Mouse (Mus musculus) kidney, embryonic 16.5 days (tissue): Measurements from ENCODE around the gene Gm20388. TPM values are rescaled to one million over a fixed set of nuclear protein-coding genes. Genes with fewer than 3 reads are reported as not detected.
A peak's percentile ranks its signal among the peaks of the same experiment; 100 is the strongest.

Source experiments
- ATAC-seq: fragments of 200-750 bp; cut with Nextera tagmentation; 2 replicates; pipeline ENCODE4 v1.8.0; 2017; ENCODE audit warnings: moderate TSS enrichment; ENCODE audit not compliant: low FRiP score, low TSS enrichment
- H3K27ac ChIP-seq: fragments of 300-500 bp; sonication (generic); 2 replicates; pipeline ENCODE4 v1.5.1; 2014; ENCODE audit warnings: low read length
- H3K27me3 ChIP-seq: fragments of 300-500 bp; sonication (generic); 2 replicates; pipeline ENCODE4 v1.6.1; 2014; ENCODE audit warnings: low read length, control low read depth, mixed read lengths; ENCODE audit not compliant: insufficient read depth
- H3K36me3 ChIP-seq: fragments of 300-500 bp; sonication (generic); 2 replicates; pipeline ENCODE4 v1.6.1; 2014; ENCODE audit warnings: low read length, control low read depth, mixed read lengths; ENCODE audit not compliant: insufficient read depth
- H3K4me1 ChIP-seq: fragments of 300-500 bp; sonication (generic); 2 replicates; pipeline ENCODE4 v1.6.1; 2014; ENCODE audit warnings: low read length, control low read depth, mixed read lengths; ENCODE audit not compliant: insufficient read depth
- H3K4me2 ChIP-seq: fragments of 300-500 bp; sonication (generic); replicated peaks from 2 replicates; pipeline ENCODE4 v1.6.1; 2014; ENCODE audit warnings: low read depth, low read length
- H3K4me3 ChIP-seq: fragments of 300-500 bp; sonication (generic); 2 replicates; pipeline ENCODE4 v1.5.1; 2014; ENCODE audit warnings: mild to moderate bottlenecking, low read length
- H3K9ac ChIP-seq: fragments of 300-500 bp; sonication (generic); replicated peaks from 2 replicates; pipeline ENCODE4 v1.6.1; 2014; ENCODE audit warnings: low read length
- H3K9me3 ChIP-seq: fragments of 300-500 bp; sonication (generic); 2 replicates; pipeline ENCODE4 v1.6.1; 2016; ENCODE audit warnings: low read length, control low read depth
- WGBS: fragments of 180-500 bp; shearing (Covaris S2); extraction: QIAGEN DNeasy Blood & Tissue Kit; methylation state at CpG from one replicate; pipeline ENCODE4 v1.1.7; 2014; 5-methylcytosine and 5-hydroxymethylcytosine counted together
- polyA plus RNA-seq: library from polyadenylated mRNA; unstranded; fragments of >200 nt; fragmentation: Nextera tagmentation; extraction: Ambion mirVana; gene quantifications from 2 replicates; pipeline ENCODE4 v1.2.1, GENCODE M21; 2015

Gene Gm20388
- polyA plus RNA-seq, 1 experiment from 2014 or later, result 7.7 TPM

- no peak for ATAC-seq
- no peaks in the 10 kb centered on the region for H3K9me3 ChIP-seq
- H3K4me2 ChIP-seq, result no peak overlapping the region
- no peak overlapping the region for H3K27ac ChIP-seq
- no peaks in the 10 kb centered on the region for H3K27me3 ChIP-seq
- no peaks in the 10 kb centered on the region for H3K36me3 ChIP-seq
- WGBS, result 28% methylated on average over 12 of the region's 12 CpGs
- H3K4me3 ChIP-seq, result no peak overlapping the region
- H3K9ac ChIP-seq, result no peak overlapping the region
- no peaks in the 10 kb centered on the region; the same call in 1 of the 2 replicates for H3K4me1 ChIP-seq
Measured at GRCm38 (mm10) chr8:122246257-122247211, 2335.9 kb downstream of the Gm20388 start.

DNA sequence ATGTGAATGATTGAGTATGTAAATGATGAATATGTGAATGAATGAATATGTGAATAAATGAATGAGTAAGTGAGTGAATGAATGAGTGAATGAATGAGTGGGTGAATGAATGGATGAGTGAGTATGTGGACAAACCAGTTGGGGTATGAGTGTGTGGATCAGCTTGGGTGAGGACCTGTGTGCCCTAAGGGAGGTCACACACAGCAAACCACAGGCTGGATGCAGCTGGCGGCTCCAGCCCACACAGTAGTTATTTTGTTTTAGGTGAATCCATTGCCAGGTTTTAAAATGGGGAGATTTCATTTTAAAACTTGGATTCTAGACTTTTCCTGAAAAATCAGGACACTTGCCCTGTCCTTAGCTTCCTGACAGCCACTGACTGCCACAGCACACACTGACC lies 2341.1 kb downstream of the Gm20388 start:
- no peak overlapping the region for H3K4me3 ChIP-seq
- H3K36me3 ChIP-seq, result no peaks in the 10 kb centered on the region
- no peak overlapping the region for H3K4me2 ChIP-seq
- H3K9me3 ChIP-seq, result no peaks in the 10 kb centered on the region
- no peaks in the 10 kb centered on the region for H3K27me3 ChIP-seq
- ATAC-seq, result no peak
- no peaks in the 10 kb centered on the region; the same call in 1 of the 2 replicates for H3K4me1 ChIP-seq
- 81% methylated on average over 1 of the region's 1 CpGs for WGBS
- no peak overlapping the region for H3K27ac ChIP-seq
- H3K9ac ChIP-seq, result no peak overlapping the region

GRCm38 (mm10) chr8:122252366-122252765 lies 2341.7 kb downstream of the Gm20388 start:
- Histone ChIP-seq H3K9me3 (no peaks in the 10 kb centered on the region), H3K27me3 (no peaks in the 10 kb centered on the region), H3K4me2 (no peak overlapping the region), H3K4me1 (no peaks in the 10 kb centered on the region), H3K9ac (no peak overlapping the region), H3K27ac (no peak overlapping the region), H3K4me3 (no peak overlapping the region), H3K36me3 (no peaks in the 10 kb centered on the region)
- WGBS, result 58% methylated on average over 5 of the region's 5 CpGs
- no peak for ATAC-seq

DNA sequence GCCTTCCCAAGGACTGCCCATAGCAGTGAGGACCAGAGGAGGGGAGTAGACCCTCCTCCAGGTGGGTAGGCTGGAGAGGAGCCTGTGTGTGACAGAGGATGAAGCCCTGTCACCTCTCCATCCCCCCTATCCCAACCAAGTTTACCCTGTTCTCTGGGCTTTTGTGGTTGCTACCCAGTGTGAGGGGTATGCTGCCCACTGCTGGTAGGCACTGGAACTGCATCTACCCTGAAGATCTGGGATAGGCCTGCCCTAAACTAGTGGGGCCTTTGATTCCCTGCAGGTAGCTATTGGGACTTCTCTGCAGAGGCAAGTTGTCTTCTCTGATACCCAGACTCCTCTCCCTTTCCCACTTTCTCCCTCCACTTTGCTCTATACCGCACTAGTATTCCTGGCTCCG lies 2348.7 kb downstream of the Gm20388 start:
- Histone ChIP-seq H3K4me2 (no peak overlapping the region), H3K4me3 (no peak overlapping the region), H3K9me3 (no peaks in the 10 kb centered on the region), H3K27me3 (no peaks in the 10 kb centered on the region), H3K36me3 (no peaks in the 10 kb centered on the region), H3K27ac (no peak overlapping the region), H3K4me1 (no peaks in the 10 kb centered on the region), H3K9ac (no peak overlapping the region)
- 62% methylated on average over 2 of the region's 2 CpGs for WGBS
- no peak for ATAC-seq

- Histone ChIP-seq H3K27ac (no peak overlapping the region), H3K36me3 (no peaks in the 10 kb centered on the region), H3K9ac (no peak overlapping the region), H3K4me2 (no peak overlapping the region), H3K9me3 (no peaks in the 10 kb centered on the region), H3K4me3 (no peak overlapping the region), H3K27me3 (no peaks in the 10 kb centered on the region), H3K4me1 (no peaks in the 10 kb centered on the region)
- WGBS, result 64% methylated on average over 9 of the region's 9 CpGs
- no peak for ATAC-seq
Measured at GRCm38 (mm10) chr8:122260755-122261154, 2350.1 kb downstream of the Gm20388 start.

DNA sequence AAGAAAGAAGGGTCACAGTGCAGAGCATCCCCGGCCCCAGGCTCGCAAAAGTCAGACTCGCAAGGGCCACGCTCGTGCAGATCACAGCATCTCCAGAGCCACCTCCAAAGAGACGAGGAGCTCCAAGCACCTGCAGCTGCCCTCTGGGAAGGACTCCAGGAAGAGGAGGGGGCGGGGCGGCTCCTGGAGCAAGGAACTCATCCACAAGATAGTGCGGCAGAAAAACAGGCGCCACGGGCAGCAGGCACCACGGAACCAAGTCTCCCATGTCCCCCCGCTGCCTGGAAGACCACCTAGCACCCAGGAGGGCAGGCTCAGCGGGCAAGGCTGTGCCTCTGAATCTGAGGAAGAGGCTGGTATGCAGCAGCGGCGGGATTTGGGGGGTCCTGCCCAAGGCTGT lies 2352.2 kb downstream of the Gm20388 start:
- Histone ChIP-seq H3K4me3 (no peak overlapping the region), H3K9ac (no peak overlapping the region), H3K4me1 (no peaks in the 10 kb centered on the region), H3K27me3 (no peaks in the 10 kb centered on the region), H3K4me2 (no peak overlapping the region), H3K9me3 (no peaks in the 10 kb centered on the region), H3K27ac (no peak overlapping the region), H3K36me3 (no peaks in the 10 kb centered on the region)
- WGBS, result 69% methylated on average over 16 of the region's 16 CpGs
- ATAC-seq, result no peak

GRCm38 (mm10) chr8:122264243-122264642 lies 2353.6 kb downstream of the Gm20388 start:
- ATAC-seq, result no peak
- H3K36me3 ChIP-seq, result no peaks in the 10 kb centered on the region
- H3K27me3 ChIP-seq, result no peaks in the 10 kb centered on the region
- no peaks in the 10 kb centered on the region for H3K9me3 ChIP-seq
- H3K27ac ChIP-seq, result no peak overlapping the region
- WGBS, result 45% methylated on average over 9 of the region's 9 CpGs
- no peak overlapping the region for H3K9ac ChIP-seq
- no peak overlapping the region for H3K4me3 ChIP-seq
- peaks cover 5% of the 10 kb centered on the region; the same call in 1 of the 2 replicates for H3K4me1 ChIP-seq
- H3K4me2 ChIP-seq, result no peak overlapping the region

DNA sequence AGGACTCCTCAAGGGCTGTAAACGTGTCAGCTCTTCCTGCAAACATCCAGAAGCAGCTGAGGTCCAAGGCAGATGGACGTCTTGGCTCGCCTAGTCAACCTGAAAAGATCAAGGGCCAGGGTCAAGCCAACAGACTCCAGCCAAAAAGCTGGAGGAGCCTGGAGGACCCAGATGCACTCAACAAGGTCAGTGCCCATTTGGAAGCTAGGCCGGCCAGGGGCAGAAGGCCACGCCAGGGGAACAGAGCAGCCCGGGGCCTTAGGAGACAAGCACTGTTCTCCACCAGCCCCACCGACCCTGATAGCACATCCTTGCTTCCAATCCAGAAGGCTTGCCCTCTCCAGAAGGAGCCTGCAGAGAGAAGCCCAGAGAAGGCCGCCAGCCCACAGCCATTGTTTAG lies 2354.9 kb downstream of the Gm20388 start:
- H3K9ac ChIP-seq, result no peak overlapping the region
- no peaks in the 10 kb centered on the region for H3K9me3 ChIP-seq
- 65% methylated on average over 8 of the region's 8 CpGs for WGBS
- no peak overlapping the region for H3K27ac ChIP-seq
- no peak overlapping the region for H3K4me3 ChIP-seq
- ATAC-seq, result no peak
- H3K4me2 ChIP-seq, result no peak overlapping the region
- 0 out of 2 replicates have a peak, but pooled peaks cover 4% of the 10 kb centered on the region for H3K27me3 ChIP-seq
- H3K4me1 ChIP-seq, result peaks cover 6% of the 10 kb centered on the region; the same call in 1 of the 2 replicates
- no peaks in the 10 kb centered on the region for H3K36me3 ChIP-seq

DNA sequence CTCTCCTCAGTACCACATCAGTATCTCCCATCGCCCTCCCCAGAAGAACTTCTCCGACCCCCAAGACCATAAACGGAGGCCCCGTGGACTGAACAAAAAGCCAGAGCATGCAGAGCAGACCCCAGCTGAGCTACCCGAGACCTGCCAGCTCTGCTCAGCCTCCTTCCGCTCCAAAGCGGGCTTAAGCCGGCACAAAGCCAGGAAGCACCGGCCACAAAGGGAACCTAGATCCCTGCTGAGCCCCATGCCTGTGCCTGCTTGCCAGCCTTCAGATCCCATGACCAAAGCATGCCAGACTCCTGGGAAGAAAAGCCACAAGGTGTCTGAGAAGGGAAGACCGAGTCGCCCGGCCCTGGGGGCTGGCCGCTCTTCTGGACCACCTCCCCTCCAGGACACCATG lies 2356.2 kb downstream of the Gm20388 start:
- H3K9me3 ChIP-seq, result no peaks in the 10 kb centered on the region
- ATAC-seq, result no peak
- peaks cover 6% of the 10 kb centered on the region; the same call in 1 of the 2 replicates for H3K4me1 ChIP-seq
- WGBS, result 68% methylated on average over 13 of the region's 13 CpGs
- H3K4me2 ChIP-seq, result no peak overlapping the region
- H3K27me3 ChIP-seq, result 0 out of 2 replicates have a peak, but pooled peaks cover 7% of the 10 kb centered on the region
- no peak overlapping the region for H3K9ac ChIP-seq
- no peak overlapping the region for H3K27ac ChIP-seq
- no peaks in the 10 kb centered on the region for H3K36me3 ChIP-seq
- no peak overlapping the region for H3K4me3 ChIP-seq

- peak overlapping the region; percentile 65 for H3K9ac ChIP-seq
- 0 out of 2 replicates have a peak, but pooled peaks cover 7% of the 10 kb centered on the region for H3K27me3 ChIP-seq
- no peak for ATAC-seq
- H3K27ac ChIP-seq, result no peak overlapping the region
- peaks cover 6% of the 10 kb centered on the region; the same call in 1 of the 2 replicates for H3K4me1 ChIP-seq
- H3K36me3 ChIP-seq, result no peaks in the 10 kb centered on the region
- WGBS, result 62% methylated on average over 24 of the region's 24 CpGs
- H3K9me3 ChIP-seq, result no peaks in the 10 kb centered on the region
- peak overlapping the region; percentile 81 for H3K4me2 ChIP-seq
- H3K4me3 ChIP-seq, result peak overlapping the region; percentile 47
Measured at GRCm38 (mm10) chr8:122268861-122269260, 2358.2 kb downstream of the Gm20388 start.
